Mouse (Mus musculus) right cerebral cortex, adult 2 months (tissue): ENCODE measurements around the gene Hormad1.
"Not testable (repeated sequence)": the region's sequence is repeated elsewhere in the genome, so short reads cannot be mapped to it uniquely, and the experiment has no call there.

Source experiments
- DNase-seq, 2 experiments: peaks; one replicate each; pipeline ENCODE4 v3.0.0; 2021 to 2022; ENCODE audit warnings: low spot score in 2 of 2

The Hormad1 gene

DNA sequence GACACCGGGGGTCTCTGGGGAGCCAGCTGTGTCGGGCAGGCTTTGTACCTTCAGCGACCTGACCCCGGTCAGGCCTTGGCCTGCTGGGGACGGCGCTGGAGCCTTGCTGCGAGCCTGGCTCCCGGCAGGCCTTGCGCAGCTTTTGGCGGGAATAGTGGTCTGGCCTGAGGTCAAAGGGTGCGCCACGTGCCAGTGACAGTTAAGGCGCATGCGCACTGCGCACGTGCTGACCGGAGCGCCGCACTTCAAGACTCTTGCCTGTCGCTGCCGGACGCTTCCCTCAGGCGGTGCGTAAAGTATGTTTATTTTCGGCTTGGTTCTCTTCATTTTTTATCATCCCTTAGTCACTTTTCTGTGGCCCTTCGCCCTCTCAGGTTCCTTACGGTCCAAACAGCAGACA is at the start of gene Hormad1:
Hormad1 (plus strand) TSS at position 241 of the 400 bp plus-strand sequence.
- DNase-seq = no peak

DNA sequence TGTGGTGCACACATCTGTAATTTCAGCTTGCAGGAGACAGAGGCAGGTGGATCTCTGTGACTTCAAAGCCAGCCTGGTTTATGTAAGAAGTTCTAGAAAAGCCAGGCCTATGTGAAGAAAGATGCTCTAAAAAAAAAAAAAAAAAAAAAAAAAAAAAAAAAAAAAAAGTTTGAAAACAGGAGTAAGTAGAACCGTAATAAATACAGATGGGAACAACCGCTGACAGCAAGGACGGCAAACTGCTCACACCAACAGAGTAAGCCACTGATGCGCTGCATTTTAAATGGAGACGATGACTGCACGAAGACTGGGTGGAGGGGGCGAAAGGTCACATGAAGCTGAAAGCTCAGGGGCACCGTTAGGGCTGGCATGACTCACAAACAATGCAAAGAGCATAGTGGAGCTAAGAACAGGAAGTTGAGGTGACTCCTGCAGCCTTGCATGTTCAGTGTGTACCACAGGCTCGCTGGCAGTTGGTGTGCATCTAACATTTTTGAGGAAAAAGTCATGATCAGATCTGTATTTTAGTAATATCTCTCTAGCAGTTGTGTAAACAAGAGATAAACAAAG is 47.8 kb upstream of the Hormad1 start:
- no peak for DNase-seq

DNA sequence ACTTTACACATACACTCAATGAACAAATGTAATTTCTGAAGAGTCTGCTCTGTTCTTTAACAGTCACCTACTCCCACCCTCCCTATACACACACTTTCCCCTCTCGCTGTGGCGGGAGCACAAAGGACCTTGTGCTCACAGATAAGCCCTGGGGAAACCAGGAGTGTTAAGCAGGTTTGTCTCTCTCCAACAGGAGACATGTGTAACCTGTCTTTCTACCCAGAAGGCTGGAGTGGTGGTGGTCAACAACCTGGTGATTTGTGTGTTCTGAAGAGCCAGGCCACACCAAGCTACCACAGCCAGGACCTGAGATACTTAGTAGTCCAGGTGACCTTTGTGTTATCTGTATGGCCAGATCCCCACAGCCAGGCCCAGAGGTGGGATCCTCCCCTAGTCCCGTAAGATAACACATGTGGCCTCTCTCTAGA is 42.8 kb upstream of the Hormad1 start:
- no peak for DNase-seq

DNA sequence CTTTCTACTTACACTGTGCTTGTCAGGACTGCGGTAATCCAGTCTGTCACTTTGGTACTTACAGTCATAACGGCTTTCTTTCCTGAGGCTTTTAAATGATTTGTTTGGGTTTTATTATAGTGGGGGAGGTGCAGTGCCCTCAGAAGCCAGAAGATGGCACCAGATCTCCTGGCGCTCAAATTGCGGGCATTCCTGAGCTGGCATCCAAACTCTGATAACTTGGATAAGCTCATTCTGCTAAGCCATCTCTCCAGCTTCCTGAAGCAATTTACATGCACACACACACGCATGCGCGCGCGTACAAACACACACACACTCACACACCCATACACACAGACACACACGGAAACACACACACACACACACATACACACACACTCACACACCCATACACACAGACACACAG is 42.0 kb upstream of the Hormad1 start:
- peak; percentile 82 to 83 for DNase-seq

DNA sequence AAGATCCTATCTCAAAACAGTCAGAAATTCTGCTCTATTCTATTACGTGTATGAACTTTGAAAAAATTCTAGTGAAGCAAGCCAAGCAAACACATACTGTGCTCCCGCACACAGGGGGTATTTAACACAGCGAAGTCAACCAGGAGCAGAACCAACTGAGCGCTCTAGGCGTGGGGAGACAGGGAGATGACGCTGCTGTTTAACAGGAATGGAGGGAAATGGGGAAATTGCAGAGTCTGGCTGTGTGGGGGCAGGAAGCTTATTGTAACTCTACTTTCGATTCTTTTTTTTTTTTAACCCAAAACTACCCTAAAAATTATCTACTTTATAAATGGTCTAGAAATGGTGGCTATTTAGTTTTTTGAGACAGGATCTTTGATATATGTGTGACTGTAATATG is 40.6 kb upstream of the Hormad1 start:
- no peak for DNase-seq

DNA sequence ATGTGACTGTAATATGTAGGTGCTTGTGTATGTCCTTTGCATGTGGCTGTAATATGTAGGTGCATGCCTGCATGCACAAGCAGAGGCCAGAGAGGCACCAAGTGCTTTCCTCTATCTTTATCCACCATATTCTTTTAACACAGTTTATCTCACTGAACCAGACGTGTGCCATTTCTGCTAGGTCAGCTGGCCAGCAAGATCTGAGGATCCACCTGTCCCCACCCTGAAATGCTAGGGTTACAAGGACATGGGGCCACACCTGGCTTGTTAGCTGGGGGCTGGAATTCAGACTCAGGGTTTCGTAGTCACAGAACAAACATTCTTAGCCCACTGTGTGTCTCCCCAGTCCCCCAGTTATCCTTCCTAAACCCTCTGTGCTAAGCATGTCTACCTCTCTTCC is 40.2 kb upstream of the Hormad1 start:
- DNase-seq = no peak

DNA sequence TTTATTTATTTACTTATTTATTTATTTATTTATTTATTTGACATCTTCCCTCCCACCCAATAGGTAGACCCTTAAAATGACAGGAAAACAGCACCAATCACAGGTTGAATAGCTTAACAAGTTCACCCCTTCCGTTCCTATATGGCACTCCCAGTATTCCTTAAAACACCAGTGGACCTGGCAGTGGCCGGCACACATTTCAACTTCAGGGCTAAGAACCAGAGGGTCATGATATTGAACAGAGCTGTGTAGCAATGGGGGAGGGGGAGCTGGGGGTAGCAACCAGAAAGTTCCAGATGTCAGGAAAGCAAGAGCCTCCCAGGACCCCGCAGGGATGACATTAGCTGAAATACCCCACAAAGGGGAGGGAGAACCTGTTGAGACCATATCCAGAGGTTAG is 39.4 kb upstream of the Hormad1 start:
- DNase-seq = no peak

DNA sequence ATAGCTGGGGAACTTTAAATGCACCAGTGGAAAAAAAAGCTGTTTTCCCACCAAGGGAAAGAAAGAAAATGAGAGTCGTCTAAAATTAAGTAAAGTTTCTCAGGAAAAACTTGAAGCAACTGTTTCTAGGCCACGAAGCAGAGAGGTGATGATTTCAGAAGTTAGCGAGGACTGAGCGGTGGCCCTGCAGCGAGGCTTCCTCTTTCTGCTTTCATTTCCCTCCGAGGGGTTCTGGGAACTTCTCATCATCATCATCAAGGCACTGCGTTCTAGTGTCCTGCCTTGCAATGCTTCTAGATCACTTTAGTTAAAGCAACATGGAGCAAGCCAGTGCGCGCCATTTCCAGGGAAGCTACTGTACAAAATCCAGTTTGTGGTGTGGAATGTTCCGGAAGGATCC is 38.3 kb upstream of the Hormad1 start:
- DNase-seq = no peak

DNA sequence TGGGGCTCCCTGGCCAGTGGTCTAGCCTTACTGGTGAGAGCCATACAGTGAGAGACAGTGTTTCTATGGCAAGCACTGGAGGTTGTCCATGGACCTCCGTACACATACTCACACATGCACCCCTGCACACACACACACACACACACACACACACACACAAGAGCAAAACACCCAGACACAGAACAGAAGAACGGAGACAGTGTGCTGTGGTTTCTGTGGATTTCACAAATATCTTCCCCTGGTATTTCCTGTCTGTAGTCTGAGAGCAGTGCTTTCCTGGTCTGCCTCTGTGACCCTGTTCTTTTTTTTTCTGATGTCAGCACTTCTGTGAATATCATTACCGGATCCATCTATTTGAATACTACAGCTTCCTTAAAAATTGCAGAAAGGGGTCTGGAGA is 35.8 kb upstream of the Hormad1 start:
- DNase-seq = no peak

DNA sequence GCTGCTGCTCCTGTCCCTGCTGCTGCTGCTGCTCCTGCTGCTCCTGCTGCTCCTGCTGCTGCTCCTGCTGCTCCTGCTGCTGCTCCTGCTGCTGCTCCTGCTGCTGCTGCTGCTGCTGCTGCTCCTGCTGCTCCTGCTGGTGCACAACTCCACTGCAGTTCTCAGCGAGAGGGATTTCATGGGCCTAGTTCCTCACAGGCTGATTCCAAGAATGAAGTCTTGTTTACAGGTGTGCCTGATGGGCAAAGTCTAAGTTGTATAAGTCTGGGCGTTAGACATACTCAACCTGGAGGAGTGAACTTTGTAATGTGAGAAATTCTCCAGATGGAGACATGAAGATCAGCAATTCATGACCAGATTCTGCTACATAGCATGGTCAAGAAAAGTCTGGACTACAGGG is 34.8 kb upstream of the Hormad1 start:
- DNase-seq = no peak

DNA sequence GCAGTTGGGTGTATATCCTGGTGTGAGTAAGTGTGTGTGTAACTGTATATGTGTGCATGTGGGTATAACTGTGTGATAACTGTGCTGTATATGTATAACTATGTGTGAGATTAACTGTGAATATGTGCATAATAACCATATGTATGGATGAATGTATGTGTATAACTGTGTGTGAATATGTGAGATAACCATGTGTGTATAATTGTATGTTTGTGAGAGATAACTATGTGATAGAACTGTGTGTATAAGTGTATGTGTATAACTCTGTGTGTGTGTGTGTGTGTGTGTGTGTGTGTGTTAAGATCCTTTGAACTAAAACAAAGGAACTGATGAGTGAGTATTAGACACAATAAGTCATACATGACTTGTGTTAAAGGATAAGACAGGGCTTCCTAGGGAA is 33.4 kb upstream of the Hormad1 start:
- no peak for DNase-seq

DNA sequence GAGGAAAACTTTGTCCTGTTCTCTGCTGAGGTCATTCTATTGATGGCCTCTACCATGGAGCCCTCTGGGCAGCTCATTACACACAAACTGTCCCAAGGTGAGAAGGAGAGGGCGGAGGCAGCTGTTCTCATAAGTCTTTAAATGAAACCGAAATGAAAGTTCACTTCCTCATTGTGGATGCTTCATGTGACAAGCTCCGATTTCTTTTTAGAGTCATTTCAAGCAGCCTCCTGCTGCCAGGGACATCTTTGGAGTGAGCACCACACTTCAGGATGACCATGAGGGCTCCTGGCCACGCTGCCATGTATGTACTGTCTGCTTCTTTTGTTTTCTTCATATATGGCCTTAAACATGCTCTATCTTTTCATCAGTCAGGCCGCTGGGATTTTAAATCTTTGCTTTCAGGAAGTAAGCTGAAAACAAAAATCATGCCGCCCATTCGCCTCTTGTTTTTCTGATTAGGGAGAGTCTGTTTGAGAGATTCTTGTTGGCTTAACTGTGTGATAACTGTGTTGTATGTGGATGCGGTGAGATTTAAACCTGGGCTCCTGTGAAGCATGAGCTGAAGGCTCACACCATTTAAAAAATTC is 32.8 kb upstream of the Hormad1 start, which contains the start of gene Ctss:
Ctss (plus strand) TSS at position 165 of the 590 bp plus-strand sequence.
- DNase-seq = no peak

DNA sequence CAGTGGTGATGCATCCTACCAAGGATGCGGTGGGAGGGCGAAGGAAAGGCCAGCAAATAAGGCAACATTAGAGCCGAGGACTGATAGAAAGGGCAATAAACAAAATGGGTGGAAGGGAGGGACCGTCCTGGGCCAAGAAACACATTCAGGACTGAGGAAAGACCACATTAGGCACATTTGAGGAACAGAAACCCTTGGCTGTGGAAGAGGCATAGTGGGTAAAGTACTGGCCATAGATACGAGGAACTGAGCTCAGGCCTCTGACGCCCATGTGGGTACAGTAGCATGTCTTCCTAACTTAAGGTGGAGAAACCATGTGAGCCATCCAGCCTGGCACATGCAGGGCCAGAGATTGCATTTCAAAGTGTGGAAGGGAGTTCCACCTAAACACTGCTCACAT is 29.7 kb upstream of the Hormad1 start:
- DNase-seq = no peak

DNA sequence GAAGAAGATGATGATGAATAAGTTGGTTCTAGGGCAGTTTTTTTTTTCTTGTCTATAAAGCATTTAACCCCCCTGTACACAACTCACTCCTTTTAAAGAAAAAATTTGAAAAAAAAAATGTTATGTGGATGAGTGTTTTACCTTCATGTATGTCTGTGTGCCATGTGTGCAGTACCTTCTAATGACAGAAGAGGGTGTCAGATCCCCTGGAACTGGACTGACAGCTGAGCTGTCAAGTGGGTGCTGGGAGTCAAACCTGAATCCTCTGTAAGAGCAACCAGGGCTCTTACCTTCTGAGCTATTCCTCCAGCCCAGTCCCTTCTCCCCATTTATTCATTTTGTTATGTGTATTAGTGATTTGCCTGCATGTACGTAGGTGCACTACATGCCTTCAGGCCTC is 28.5 kb upstream of the Hormad1 start:
- no peak for DNase-seq

DNA sequence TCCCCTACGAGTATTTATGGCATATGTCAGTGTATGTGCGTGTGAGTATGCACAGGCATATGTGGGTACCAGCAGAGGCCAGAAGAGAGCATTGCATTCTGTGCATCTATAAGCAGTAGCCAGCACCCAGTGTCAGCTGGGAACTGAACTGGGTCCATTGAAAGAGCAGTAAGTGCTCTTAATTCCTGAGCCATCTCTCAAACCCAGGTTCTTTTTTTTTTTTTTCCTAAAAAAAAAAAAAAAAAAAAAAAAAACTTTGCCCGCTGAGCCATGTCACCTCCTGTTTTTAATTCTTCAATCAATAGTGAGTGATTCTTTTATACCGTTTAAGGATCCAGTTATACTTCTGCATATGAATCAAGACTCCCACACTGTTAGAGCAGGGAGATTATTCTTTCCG is 26.1 kb upstream of the Hormad1 start:
- DNase-seq = no peak

DNA sequence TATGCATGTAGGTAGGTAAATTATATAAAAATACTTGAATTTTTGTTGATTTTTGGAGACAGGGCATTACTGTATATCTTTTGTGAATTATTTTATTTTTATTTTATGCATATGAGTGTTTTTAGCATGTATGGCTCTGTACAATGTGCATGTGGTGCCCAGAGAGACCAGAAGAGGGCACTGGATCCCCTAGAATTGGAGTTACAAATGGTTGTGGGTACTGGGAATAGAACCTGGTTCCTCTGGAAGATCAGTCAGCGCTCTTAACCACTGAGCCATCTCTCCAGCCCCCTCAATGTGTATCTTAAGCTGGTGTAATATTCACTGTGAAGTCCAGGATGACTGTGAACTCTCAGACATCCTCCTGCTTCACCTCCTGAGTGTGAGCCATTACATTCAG is 24.6 kb upstream of the Hormad1 start:
- no peak for DNase-seq

DNA sequence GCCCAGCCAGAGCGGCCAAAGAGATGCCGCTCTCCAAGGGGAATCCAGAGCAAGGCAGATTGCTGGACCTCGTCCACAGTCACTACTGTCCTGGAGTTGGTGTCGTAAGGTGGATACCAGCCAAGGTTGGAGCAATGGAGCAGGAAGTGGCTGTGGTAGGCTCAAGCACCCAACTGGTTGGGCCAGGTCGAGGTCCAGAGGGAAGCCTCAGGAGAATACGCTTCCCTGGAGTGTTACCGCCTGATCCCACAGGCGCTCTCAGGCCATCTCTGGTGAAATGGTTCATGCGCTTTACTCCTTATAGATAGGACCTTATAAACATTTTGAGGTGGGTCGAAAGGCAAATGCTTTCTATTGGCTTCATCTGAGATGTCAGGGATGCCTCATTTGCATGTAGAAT is 20.5 kb upstream of the Hormad1 start:
- no peak for DNase-seq

DNA sequence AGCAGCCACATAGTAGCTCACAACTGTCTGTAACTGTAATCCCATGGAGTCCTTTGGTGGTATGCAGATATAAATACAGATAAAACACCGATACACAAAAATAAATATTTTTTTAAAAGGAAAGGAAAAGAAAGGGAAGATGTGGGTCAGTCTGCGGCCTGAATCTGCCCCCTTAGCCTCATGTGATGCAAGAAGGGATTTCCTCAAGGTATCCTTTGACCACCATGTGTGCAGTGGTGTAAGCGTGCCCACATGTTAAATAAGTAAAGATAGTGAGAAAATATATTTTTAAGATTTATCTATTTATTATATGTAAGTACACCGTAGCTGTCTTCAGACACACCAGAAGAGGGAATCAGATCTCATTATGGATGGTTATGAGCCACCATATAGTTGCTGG is 19.6 kb upstream of the Hormad1 start:
- DNase-seq = no peak

DNA sequence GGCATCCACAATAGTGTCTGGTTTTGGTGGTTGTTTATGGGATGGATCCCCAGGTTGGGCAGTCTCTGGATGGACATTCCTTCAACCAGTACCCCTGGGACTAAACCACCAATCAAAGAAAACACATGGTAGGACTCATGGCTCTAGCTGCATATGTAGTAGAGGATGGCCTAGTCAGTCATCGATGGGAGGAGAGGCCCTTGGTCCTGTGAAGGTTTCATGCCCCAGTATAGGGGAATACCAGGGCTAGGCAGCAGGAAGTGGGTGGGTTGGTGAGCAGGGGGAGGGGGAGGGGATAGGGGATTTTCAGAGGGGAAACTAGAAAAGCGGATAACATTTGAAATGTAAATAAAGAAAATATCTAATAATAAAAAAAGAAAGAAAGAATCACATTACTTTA is 18.3 kb upstream of the Hormad1 start:
- not testable (repeated sequence) for DNase-seq

DNA sequence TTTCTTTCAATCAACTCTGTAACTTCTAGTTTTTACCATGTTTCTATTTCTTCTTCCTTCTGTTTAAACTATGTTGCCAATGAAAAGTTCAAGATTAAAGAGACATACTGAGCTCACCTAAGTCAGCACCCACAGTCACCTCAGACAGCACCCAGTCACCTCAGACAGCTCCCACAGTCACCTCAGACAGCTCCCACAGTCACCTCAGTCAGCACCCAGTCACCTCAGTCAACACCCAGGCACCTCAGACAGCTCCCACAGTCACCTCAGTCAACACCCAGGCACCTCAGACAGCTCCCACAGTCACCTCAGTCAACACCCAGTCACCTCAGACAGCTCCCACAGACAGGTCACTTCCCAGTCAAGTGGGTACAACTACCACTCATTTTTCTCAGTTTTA is 17.3 kb upstream of the Hormad1 start:
- DNase-seq = no peak

DNA sequence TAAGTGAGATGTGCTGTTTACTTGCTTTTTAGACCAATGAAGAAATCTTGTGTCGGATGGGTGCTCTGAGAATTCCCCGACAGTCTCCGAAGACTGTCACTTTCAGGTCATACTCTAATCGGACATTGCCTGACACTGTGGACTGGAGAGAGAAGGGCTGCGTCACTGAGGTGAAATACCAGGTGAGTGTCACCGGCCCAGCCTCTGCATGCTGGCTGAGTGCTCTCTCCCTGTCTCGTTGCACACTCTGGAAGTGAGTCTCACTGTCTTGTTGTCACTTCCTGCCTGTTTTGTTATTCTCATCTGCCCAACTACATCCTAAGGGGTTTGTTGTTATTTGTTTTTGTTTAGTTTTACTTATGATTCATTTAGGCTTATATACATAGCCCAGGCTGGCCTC is 16.5 kb upstream of the Hormad1 start:
- no peak for DNase-seq

DNA sequence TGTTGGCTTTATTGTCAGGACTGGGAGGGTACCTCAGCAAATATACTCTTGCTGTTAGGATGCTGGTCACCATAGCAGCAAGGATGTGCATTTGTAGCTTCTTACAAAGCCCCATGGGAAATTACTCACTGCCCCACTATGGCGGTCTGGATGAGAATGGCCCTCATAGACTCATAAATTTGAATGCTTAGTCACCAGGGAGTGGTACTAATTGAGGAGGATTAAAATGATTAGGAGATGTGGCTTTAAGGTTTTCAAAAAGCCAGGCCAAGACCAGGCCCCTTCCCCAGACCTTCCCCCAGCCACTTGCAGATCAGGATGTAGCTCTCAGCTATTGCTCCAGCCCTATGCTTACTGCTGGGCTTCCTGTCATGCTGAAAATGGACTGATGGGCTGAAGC is 9.3 kb upstream of the Hormad1 start:
- no peak for DNase-seq

DNA sequence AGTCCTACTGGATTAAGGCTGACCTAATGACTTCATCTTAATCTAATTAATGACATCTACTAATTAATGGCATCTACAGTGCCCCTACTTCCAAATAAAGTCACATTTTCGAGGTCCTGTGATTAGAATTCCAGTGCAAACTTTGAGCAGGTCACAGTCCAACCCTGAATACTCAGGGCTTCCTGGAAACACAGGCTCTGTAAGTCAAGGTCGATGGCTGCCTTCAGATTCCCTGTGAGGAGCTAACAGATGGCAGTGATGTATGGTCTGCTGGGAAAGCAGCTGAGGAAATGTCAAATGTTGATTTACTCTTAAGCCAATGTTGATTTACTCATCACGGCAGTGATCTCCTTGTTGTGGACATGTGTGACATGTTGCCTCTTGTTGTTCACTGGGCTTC is 5.5 kb upstream of the Hormad1 start:
- no peak for DNase-seq

DNA sequence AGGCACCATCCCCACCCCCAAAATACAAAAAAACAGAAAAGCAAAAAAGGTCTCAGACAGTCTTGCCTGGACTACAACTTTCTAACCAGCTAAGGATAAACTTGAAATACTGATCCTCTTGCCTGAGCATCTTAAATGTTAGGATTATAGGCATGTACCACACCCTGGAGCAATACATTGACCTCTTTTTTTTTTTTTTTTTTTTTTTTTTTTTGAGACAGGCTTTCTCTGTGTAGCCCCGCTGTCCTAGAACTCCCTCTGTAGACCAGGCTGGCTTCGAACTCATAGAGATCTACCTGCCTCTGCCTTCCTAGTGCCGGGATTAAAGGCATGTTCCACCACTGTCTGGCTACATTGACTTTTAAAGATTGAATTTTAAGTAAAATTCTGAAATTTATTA is 1.3 kb downstream of the Hormad1 start:
- DNase-seq = no peak
